Mouse (Mus musculus): ENCODE data around the gene Pitpna.

Pitpna gene

GRCm38 (mm10) chr11:75658311-75658710 is 70.4 kb downstream of the Pitpna start:
- no peak for DNase-seq (ENCODE audit: low spot score)

GRCm38 (mm10) chr11:75658996-75659750 is 71.3 kb downstream of the Pitpna start:
- no peak for DNase-seq (ENCODE audit: low spot score)

DNA sequence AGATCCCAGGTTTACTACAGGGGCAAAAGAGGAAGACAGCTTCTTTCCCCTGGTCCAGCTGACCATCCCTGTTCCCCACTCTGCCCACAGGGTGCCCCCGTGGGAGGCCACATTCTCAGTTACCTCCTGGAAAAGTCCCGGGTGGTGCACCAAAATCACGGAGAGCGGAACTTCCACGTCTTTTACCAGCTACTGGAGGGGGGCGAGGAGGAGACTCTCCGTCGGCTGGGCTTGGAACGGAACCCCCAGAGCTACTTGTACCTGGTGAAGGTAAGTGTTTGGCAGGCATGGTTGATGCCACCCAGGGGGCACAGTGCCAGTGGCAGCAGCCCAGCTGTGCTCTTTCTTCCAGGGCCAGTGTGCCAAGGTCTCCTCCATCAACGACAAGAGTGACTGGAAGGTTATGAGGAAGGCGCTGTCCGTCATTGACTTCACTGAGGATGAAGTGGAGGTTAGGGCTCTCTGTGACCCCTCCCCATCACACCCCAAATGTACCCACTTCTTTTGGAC is 72.2 kb downstream of the Pitpna start:
- DNase-seq (ENCODE audit: low spot score): no peak

DNA sequence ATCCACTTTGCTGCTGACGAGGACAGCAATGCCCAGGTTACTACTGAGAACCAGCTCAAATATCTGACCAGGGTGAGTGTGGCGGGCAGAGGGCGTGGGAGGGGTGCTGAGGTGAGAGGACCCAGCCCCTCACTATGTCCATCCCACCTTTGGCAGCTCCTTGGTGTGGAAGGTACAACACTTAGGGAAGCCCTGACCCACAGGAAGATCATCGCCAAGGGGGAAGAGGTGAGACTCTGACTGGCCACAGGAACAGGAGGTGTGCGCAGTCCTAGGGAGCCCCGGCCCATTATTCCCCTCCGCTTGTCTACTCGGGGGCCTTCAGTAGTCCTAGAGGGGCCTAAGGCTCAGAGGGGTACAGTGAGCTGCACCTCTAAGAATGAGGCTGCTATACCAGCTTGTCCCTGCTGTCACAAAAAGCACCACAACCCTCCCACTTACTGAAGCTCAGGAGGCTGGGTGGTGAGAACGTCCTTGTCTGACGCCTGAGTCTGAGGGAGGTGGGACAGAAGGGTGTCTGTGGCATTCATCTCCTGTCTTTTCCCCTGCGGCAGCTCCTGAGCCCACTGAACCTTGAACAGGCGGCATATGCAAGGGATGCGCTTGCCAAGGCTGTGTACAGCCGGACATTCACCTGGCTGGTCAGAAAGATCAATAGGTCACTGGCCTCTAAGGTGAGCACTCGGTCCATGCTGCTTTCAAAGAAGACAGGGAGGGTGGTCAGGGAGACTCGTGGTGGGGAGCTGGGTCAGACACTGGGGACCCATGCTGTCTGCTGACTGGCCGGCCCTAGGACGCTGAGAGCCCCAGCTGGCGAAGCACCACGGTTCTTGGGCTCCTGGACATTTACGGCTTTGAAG is 73.3 kb downstream of the Pitpna start:
- DNase-seq (ENCODE audit: low spot score): no peak

DNA sequence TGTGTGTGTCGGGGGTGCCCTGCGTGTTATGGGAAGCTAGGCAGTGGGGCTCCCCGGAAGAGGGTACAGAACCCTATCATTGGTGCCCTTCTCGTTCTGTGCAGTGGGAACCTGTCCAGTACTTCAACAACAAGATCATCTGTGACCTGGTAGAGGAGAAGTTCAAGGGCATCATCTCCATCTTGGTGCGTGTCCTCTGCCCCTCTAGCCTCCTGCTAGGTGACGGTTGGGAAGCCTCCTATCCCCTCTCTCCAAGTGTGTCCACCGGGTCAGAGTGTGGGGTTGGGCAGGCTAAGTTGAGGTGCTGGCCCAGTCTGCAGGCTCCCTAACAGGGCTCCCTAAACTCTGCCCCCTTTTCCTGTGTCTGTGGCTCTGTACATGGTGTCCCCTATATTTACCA is 74.2 kb downstream of the Pitpna start:
- no peak for DNase-seq (ENCODE audit: low spot score)

- no peak for DNase-seq (ENCODE audit: low spot score)
These were observed 78.4 kb downstream of the Pitpna start for GRCm38 (mm10) chr11:75666296-75666695.

- DNase-seq (ENCODE audit: low spot score): no peak
These were observed 80.7 kb downstream of the Pitpna start for GRCm38 (mm10) chr11:75668621-75669020.

DNA sequence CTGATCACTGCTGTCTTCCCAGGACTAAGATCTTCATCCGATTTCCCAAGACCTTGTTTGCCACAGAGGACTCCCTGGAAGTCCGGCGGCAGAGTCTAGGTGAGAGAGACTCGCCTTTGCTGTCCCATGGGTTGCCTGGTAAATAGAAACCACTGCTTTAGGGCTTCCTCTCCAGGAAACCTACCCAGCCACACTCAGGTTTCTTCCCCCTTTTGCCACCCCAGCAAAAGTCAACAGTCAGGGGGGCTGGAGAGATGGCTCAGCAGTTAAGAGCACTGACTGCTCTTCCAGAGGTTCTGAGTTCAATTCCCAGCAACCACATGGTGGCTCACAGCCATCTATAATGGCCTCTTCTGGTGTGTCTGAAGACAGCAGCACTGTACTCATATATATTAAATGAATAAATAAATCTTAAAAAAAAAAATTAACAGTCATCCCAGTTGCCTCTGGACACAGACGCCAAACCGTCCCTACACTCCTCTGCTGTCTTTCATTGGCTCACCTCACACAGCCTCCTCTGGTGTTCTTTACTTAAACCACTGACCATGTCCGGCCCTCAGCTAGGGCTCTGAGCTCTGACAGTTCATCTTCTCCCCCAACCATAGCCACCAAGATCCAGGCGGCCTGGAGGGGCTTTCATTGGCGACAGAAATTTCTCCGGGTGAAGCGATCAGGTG is 81.4 kb downstream of the Pitpna start:
- no peak for DNase-seq (ENCODE audit: low spot score)

- DNase-seq (ENCODE audit: low spot score): no peak
These were observed 81.9 kb downstream of the Pitpna start for GRCm38 (mm10) chr11:75669853-75670200.

DNA sequence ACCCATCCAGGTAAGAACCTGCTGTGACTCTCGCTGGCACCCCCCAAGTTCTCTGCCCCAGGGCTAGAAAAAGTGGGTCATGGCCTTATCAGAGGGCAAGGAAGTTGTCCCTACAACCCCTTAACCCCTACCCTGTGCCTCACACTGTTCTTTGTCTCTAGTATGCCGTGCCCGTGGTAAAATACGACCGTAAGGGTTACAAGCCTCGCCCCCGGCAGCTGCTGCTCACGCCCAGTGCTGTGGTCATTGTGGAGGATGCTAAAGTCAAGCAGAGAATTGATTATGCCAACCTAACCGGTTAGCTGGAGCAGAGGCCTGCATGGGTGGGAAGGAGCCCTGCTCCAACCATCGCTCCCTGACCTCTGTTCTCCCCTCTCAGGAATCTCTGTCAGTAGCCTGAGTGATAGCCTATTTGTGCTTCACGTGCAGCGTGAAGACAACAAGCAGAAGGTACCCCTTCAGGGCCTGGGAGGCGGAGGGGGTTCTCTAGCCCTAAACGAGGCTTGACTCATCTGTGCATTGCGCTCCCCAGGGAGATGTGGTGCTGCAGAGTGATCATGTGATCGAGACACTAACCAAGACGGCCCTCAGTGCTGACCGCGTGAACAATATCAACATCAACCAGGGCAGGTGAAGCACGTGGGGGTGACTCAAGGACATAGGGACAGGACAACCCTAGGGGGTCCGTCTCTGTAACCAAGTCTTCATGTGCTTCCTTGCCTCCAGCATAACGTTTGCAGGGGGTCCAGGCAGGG is 83.7 kb downstream of the Pitpna start:
- no peak for DNase-seq (ENCODE audit: low spot score)

GRCm38 (mm10) chr11:75673411-75673810 is 85.5 kb downstream of the Pitpna start:
- no peak for DNase-seq (ENCODE audit: low spot score)

DNA sequence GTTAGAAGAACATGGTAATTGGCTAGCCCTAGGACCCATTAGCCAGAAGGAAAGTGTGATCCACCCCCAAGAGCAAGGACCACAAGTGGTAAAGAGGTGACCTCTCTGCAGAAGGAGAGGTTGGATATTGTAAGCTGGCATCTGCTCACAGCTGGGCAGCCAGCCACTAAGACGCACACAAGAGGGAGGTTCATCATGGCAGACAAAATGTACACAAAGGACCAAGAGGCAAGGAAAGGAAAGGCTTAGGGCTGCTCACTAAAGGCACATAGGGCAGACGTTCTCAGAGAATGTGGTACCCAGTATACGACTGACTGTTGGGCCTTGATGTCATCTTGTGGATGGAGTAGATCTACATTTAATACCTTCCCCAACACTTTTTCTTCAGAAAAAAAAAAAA is 87.0 kb downstream of the Pitpna start:
- DNase-seq (ENCODE audit: low spot score): no peak

DNA sequence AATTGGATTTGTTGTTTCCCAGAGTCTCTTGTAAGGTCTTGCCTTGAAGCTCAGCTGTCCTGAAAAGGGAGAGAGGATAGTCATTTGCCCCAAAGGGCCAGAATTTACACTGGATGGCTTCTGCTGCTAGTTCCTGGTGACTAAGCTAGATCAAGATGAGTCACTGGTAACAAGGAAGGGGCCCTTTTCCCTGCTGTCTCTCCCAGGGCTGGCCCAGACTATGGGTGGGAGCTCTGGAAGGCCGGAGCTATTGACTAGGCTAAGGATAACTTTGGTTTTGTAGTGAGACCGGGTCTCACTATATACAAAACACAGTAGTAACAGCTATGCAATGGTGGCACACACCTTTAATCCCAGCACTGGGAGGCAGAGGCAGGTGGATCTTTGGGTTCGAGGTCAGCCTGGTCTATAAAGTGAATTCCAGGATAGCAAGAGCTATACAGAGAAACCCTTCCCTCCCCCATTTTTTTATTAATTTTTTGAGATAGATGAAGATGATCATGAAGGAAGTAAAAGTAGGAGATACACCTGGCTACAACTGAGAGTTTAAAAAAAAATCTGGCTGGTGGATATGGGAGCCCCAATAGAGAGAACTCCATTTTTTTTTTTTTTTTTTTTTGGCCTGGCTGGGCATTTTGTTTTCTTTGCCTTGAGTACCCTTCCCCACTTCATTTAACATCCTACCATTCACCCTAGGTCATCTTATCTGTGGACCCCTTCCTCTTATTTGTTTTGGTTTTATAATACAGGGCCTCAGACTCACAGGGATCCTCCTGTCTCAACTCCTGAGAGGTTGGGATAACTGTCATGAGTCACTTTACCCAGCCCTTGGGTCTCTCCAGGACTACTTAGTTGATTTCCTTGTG is 90.2 kb downstream of the Pitpna start:
- DNase-seq (ENCODE audit: low spot score): no peak

Measured in retina, embryonic 14.5 days (tissue).